Mouse (Mus musculus): ENCODE data around the gene Bcl7a.

Gene Bcl7a

GRCm38 (mm10) chr5:123343707-123344627 lies at the start of gene Bcl7a:
Bcl7a (plus strand) TSS chr5:123343834.
- peak; percentile 95 for DNase-seq (ENCODE audit: low read depth, low spot score)

DNA sequence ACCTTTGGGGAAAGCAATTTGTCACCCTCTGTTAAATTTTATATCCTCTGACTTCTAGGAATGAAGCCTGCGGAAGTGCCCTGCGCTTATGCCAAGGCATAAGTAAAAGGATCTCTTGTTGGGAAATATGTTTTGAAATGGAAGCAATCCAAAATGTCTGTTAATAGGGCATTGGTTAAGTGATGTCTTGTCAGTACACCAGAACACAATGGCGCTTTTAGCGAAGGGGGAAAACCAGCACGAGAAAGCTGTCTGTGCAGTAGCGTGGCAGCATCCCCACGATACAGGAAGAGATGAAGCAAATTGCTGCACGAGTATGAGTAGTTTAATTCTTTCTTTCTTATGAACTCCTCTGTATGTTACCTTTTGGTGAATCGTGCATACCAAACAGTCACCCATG lies 49.0 kb upstream of the Bcl7a start:
- DNase-seq (ENCODE audit: low read depth, low spot score) = no peak

GRCm38 (mm10) chr5:123296224-123296806 lies 47.3 kb upstream of the Bcl7a start:
- DNase-seq (ENCODE audit: low read depth, low spot score) = peak; percentile 49

GRCm38 (mm10) chr5:123296972-123297754 lies 46.5 kb upstream of the Bcl7a start:
- DNase-seq (ENCODE audit: low read depth, low spot score) = no peak

- DNase-seq (ENCODE audit: low read depth, low spot score) = no peak
Measured at GRCm38 (mm10) chr5:123297830-123298229, 45.8 kb upstream of the Bcl7a start.

DNA sequence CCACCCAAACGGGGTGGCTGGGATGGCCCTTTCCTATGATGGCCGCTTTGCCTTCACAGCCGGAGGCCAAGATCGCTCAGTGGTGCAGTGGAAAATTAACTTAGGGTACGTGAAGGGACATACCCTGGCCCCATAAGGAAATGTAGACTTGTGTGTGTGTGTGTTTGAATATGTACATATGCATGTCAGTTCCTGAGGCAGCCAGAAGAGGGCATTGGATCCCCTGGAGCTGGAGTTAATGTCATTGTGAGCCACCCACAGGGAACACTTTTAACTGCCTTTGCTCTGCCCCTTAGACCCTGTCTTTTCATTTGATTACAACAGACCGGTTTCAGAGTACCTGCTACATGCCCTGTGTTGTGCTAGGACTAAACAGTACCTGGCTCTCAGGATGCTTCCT lies 45.1 kb upstream of the Bcl7a start:
- peak; percentile 17 for DNase-seq (ENCODE audit: low read depth, low spot score)

DNA sequence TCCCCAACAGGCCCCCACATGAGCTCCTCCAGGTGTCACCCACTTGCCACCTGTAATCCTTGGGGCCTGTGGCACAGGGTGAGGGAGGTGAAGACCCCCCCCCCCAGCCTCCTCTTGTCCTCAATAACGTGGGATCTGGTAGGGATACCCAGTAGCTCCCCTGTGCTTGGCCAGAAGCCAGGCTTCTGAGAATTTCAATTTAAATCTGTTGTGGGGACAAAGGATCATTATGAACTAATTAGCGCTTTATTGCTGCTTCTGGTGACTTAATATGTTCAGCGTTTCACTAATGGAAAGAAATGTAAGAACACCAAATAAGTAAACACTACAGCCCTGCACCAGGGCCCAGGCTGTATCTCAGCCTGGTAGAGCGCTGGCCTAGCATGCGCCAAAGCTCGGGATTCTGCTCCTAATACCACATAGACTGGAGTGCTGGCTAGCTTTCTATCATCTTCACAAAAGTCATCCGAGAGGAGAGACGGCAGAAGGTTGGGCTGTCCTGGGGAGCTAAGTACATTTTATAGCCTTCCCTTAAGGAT lies 43.1 kb upstream of the Bcl7a start:
- no peak for DNase-seq (ENCODE audit: low read depth, low spot score)

DNA sequence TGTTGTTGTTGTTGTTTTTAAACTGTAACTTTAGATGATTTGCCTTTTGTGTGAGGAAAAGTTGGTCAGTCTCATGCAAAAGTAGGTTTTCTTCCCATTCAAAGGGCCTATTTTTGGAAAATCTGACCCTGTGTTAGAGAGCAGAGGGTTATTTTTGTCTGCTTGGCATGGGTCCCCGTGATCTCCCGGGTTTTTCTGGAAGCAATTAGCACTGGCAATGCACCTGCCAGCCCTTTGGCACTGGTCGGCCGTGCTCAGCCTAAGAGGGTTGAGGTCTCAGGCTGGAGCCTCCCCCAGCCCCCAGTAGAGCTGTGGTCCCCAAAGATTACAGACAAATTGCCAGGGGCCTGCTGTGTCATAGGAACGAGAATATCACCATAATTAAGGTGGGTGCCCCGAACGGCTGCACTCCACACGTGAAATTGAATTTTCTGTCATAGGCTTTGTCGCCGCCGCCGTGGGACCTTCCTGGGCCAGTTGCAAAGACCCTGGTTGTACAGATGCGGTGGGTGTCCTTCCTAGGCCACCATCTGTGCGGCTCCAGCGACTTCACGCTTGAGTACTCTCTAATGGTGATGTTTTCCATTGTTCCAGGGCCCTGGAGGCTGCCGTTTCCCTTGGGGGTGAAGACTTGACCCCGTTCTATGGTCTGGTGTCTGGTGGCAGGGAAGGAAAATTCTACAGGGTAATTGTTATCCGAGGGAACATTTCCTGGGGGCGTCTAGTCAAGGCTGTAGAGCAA lies 41.7 kb upstream of the Bcl7a start:
- no peak for DNase-seq (ENCODE audit: low read depth, low spot score)

- no peak for DNase-seq (ENCODE audit: low read depth, low spot score)
Measured at GRCm38 (mm10) chr5:123307630-123308282, 35.9 kb upstream of the Bcl7a start.

- no peak for DNase-seq (ENCODE audit: low read depth, low spot score)
Measured at GRCm38 (mm10) chr5:123309816-123310215, 33.8 kb upstream of the Bcl7a start.

DNA sequence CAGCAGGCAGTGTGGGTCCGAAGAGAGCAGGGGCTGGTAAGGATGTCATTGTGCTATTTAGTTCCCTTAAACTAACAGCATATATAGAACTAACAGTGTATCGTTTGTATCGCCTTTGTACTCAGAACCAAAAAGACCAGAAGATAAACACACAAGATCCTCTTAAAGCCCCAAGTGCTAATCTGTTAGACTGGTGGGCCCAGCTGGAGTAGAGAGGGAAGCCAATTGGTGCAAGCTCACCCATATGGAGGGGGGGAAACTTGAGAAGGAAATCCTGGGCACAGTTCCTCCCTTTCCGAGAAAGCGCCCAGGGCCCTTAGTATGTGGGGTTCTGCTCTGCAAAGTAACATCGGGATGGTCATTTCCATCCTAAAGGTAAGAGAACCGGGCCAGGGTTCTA lies 33.4 kb upstream of the Bcl7a start:
- DNase-seq (ENCODE audit: low read depth, low spot score) = no peak

DNA sequence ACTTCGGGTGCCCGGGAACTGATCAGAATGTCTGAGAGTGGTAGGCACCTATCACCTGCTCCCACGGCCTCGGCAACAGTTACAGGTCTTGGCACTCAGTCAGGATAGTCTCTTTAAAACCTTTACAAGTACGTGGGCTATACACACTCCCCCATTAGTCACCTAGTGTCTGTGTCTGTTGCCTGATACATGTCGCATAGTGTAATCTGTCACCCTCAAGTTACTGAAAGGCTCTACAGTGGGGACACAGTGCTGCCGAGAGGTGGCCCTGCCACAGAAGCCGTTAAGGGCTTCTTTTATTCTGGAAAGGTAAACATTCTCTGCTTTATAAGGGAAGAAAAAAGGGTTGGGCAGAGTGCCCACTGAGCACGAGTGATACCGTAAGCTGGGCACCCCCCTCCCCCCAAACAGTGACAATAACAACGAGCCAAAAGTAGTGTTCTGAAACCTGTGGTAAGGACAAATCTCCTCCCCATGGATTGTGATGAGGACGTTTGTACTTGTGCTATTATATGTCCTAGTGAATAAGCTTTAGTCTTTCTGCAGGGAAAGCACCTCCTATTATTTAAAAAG lies 30.5 kb upstream of the Bcl7a start:
- no peak for DNase-seq (ENCODE audit: low read depth, low spot score)

DNA sequence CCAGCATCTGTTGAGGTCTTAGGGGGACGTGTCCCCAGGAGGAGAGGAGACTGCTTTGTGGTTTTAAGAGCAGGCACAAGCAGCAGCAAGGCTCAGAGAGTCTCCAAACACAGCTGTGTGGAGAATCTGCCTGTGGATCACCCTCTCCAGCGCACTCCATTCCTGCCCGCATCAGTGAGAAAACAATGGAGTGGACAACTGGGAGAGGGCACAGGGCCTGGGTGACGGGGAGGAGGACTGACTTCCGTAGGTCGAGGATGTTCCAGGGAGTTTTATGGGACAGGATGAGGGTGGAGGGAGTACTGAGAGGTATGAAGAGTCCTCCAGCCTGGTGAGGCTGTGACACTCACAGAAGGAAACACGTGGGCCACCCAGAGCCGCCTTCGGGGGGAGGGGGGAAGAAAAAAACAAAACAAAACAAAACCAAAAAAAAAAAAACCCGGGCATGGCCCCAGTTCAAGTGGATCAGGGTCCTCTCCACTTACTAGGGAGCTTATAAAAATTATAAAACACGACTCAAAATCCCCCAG lies 29.7 kb upstream of the Bcl7a start:
- peak; percentile 48 for DNase-seq (ENCODE audit: low read depth, low spot score)

- no peak for DNase-seq (ENCODE audit: low read depth, low spot score)
Measured at GRCm38 (mm10) chr5:123315219-123315866, 28.3 kb upstream of the Bcl7a start.

GRCm38 (mm10) chr5:123317992-123318391 lies 25.6 kb upstream of the Bcl7a start:
- peak; percentile 47 for DNase-seq (ENCODE audit: low read depth, low spot score)

GRCm38 (mm10) chr5:123320136-123320535 lies 23.5 kb upstream of the Bcl7a start:
- DNase-seq (ENCODE audit: low read depth, low spot score) = peak; percentile 39

DNA sequence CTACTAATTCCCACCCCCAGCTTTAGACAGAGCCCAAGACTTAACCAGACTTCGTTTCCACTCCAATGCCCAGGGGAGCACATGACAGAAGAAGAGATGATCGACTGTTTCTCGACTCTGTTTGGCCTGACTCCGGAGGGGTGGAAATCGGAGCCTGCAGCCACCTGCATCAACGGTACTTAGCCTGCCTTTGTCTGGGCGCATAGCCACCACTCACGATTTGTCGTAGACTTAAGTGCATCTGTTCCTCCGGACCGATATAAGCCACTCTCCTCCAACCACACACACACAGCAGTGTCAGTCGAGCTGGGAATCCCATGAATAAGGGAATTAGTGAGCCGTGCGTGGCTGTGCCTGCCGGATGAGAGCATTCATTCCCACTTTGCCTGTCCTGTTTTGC lies 19.4 kb upstream of the Bcl7a start:
- DNase-seq (ENCODE audit: low read depth, low spot score) = no peak

DNA sequence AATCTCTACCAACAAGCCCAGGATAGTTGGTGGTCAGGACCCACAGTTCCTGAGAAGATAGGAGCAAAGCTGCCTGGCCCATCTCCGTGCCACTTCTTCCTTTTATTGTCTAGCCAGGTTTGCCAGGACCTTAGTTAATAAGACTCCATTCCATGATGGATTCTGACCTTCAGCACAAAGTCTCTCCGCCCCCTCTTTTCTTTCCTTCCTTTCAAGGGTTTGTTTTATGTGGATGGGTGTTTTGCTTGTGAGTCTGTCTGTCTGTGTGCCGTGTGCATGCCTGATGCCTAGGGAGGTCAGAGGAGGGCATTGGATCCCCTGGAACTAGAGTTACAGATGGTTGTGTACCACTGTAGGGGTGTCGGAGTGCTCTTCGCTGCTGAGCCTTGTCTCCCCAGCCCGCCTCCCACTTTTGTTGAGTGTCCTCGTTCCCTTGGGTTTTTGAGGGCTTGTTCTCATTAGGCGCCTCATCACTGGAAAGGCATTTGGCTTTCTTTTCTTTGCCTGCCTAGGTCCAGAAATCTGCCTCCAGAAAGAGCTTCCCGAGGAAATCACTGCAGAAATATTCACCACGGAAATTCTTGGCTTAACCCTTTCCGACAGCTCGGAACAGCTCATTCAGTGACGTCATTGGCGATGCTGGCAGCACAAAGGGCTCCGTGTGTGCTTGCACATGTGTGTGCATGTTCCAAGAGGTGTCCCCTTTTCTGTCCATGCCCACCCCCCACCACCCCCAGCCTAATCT lies 17.5 kb upstream of the Bcl7a start:
- no peak for DNase-seq (ENCODE audit: low read depth, low spot score)

GRCm38 (mm10) chr5:123326751-123327148 lies 16.9 kb upstream of the Bcl7a start:
- no peak for DNase-seq (ENCODE audit: low read depth, low spot score)
